Mouse (Mus musculus): Measurements from ENCODE around the gene Fstl1. TPM values are rescaled to one million over a fixed set of nuclear protein-coding genes. Genes with fewer than 3 reads are reported as not detected.

Fstl1 gene
- polyA plus RNA-seq, 1 experiment, result 53.1 TPM

DNA sequence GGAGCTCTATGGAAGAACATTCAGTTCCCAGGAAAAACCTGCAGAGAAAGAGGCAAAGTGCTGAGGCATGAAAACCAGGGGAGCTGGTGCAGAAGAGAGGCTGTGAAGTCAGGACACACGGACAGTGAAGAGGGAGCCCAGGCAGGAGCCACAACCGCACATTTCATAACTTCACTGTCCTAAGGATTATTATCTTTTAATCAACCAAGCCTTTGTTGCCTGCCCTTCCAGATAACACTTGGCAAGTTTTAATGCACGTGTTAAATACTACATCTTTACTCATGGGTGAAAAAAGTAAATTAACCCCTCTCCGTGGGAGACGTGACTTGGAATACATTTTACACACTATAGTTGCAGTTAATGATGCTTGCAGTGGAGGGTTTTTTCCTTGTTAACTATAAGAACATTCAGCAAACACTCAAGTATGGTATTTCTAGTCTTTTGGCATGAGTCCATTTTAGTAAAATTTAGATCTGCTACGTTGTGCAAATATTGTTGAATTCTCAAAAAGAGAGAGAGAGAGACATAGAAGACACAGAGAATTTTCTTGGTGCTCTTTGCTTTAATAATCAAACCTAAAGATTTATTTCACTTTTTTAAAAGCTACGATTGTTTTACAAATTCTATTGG lies 3.1 kb downstream of the Fstl1 start:
- H3K4me3 ChIP-seq (ENCODE audit: low read depth, low read length), result no peak overlapping the region
- no peaks in the 10 kb centered on the region for H3K36me3 ChIP-seq (ENCODE audit: control insufficient read depth, insufficient read depth, low read length, poor library complexity, severe bottlenecking)
- no peak overlapping the region for H3K27ac ChIP-seq (ENCODE audit: insufficient read depth, low read length)
- no peaks in the 10 kb centered on the region; the same call in 1 of the 2 replicates for H3K27me3 ChIP-seq (ENCODE audit: control insufficient read depth, insufficient read depth, low read length, poor library complexity, severe bottlenecking)
- H3K9ac ChIP-seq (ENCODE audit: low read depth, poor library complexity, severe bottlenecking), result no peak overlapping the region
- peaks cover 2% of the 10 kb centered on the region for H3K4me1 ChIP-seq (ENCODE audit: control insufficient read depth, insufficient read depth, low read length)
- H3K9me3 ChIP-seq (replicated peaks; ENCODE audit: control insufficient read depth, insufficient read depth, low read length, poor library complexity, severe bottlenecking), result no peaks in the 10 kb centered on the region
- TF ChIP-seq POLR2A (IDR thresholded peaks at IDR 0.05; ENCODE audit: insufficient read depth, low read length), result no peak
- no peak for TF ChIP-seq EP300 (IDR thresholded peaks at IDR 0.05; ENCODE audit: insufficient read depth, low read depth, low read length)
- no peak for TF ChIP-seq CTCF (IDR thresholded peaks at IDR 0.05; ENCODE audit: low read depth, low read length)

DNA sequence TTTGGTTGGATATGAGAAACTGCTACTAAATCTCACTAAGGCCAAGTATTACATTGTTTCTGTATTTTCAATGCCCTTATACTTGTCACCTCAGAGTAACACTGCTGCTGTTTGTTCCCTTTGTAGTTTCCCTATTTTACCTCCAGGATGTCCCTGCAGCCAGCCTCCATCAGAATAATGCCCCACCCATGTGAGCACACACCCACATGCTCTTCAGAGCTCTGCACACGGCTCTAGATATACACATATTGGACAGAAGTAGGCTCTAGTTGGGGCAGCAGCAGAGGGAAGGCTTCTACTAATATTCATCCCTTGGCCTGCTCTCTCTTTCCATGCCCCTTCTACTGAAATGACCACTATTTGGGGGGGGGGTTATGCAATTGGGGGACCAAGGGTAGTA lies 3.7 kb downstream of the Fstl1 start:
- H3K9me3 ChIP-seq (replicated peaks; ENCODE audit: control insufficient read depth, insufficient read depth, low read length, poor library complexity, severe bottlenecking), result no peaks in the 10 kb centered on the region
- no peaks in the 10 kb centered on the region for H3K36me3 ChIP-seq (ENCODE audit: control insufficient read depth, insufficient read depth, low read length, poor library complexity, severe bottlenecking)
- H3K4me3 ChIP-seq (ENCODE audit: low read depth, low read length), result no peak overlapping the region
- peaks cover 2% of the 10 kb centered on the region for H3K4me1 ChIP-seq (ENCODE audit: control insufficient read depth, insufficient read depth, low read length)
- TF ChIP-seq EP300 (IDR thresholded peaks at IDR 0.05; ENCODE audit: insufficient read depth, low read depth, low read length), result no peak
- TF ChIP-seq CTCF (IDR thresholded peaks at IDR 0.05; ENCODE audit: low read depth, low read length), result no peak
- no peak for TF ChIP-seq POLR2A (IDR thresholded peaks at IDR 0.05; ENCODE audit: insufficient read depth, low read length)
- H3K9ac ChIP-seq (ENCODE audit: low read depth, poor library complexity, severe bottlenecking), result no peak overlapping the region
- no peaks in the 10 kb centered on the region for H3K27me3 ChIP-seq (ENCODE audit: control insufficient read depth, insufficient read depth, low read length, poor library complexity, severe bottlenecking)
- no peak overlapping the region for H3K27ac ChIP-seq (ENCODE audit: insufficient read depth, low read length)

DNA sequence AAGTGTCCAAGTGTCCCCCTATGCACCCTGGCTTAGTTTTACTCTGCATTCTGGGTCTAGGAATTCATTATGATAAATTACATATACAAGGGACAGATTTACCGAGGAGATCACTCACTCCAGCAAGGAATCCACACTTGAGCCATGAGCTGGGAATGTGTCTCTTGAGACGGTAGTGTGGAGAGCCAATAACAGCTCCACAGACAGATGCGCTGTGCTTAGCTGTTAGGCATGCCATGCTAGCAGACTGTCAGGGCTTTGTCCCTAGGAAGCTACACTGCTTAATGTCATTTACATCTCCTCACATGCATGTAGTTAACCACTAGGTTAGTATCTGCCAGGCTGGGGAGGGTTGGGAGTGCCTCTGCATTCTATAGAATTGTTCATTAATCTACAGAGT lies 4.2 kb downstream of the Fstl1 start:
- Histone ChIP-seq H3K4me3 (ENCODE audit: low read depth, low read length) (no peak overlapping the region), H3K36me3 (ENCODE audit: control insufficient read depth, insufficient read depth, low read length, poor library complexity, severe bottlenecking) (no peaks in the 10 kb centered on the region), H3K27me3 (ENCODE audit: control insufficient read depth, insufficient read depth, low read length, poor library complexity, severe bottlenecking) (no peaks in the 10 kb centered on the region), H3K4me1 (ENCODE audit: control insufficient read depth, insufficient read depth, low read length) (peaks cover 2% of the 10 kb centered on the region), H3K27ac (ENCODE audit: insufficient read depth, low read length) (peak overlapping the region; percentile 2; the same call in 1 of the 2 replicates), H3K9ac (ENCODE audit: low read depth, poor library complexity, severe bottlenecking) (no peak overlapping the region), H3K9me3 (replicated peaks; ENCODE audit: control insufficient read depth, insufficient read depth, low read length, poor library complexity, severe bottlenecking) (no peaks in the 10 kb centered on the region)
- no peak for TF ChIP-seq EP300 (IDR thresholded peaks at IDR 0.05; ENCODE audit: insufficient read depth, low read depth, low read length)
- no peak for TF ChIP-seq CTCF (IDR thresholded peaks at IDR 0.05; ENCODE audit: low read depth, low read length)
- TF ChIP-seq POLR2A (IDR thresholded peaks at IDR 0.05; ENCODE audit: insufficient read depth, low read length), result no peak

DNA sequence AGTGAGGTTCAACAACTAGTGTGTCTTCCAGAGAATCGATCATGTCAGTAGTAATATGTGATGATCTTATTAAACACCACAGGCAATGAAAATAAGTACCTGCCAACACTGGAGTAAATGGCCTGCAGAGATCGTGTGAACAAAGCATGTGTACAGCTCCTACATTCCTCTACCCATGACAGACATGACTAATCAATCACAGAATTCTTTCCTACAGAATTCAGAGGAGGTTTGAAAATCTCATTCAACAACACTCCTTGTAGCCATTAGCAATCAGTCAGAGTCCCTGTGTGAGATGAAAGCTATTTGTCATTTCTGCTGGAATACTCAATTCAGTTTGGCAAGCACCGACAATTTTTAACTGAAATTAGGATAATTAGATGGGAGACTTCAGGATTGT lies 7.9 kb downstream of the Fstl1 start:
- H3K4me1 ChIP-seq (ENCODE audit: control insufficient read depth, insufficient read depth, low read length), result peaks cover 9% of the 10 kb centered on the region
- H3K4me3 ChIP-seq (ENCODE audit: low read depth, low read length), result no peak overlapping the region
- H3K9ac ChIP-seq (ENCODE audit: low read depth, poor library complexity, severe bottlenecking), result no peak overlapping the region
- H3K9me3 ChIP-seq (replicated peaks; ENCODE audit: control insufficient read depth, insufficient read depth, low read length, poor library complexity, severe bottlenecking), result no peaks in the 10 kb centered on the region
- no peaks in the 10 kb centered on the region for H3K27me3 ChIP-seq (ENCODE audit: control insufficient read depth, insufficient read depth, low read length, poor library complexity, severe bottlenecking)
- no peak overlapping the region for H3K27ac ChIP-seq (ENCODE audit: insufficient read depth, low read length)
- no peaks in the 10 kb centered on the region for H3K36me3 ChIP-seq (ENCODE audit: control insufficient read depth, insufficient read depth, low read length, poor library complexity, severe bottlenecking)
- TF ChIP-seq CTCF (IDR thresholded peaks at IDR 0.05; ENCODE audit: low read depth, low read length) (no peak), POLR2A (IDR thresholded peaks at IDR 0.05; ENCODE audit: insufficient read depth, low read length) (no peak), EP300 (IDR thresholded peaks at IDR 0.05; ENCODE audit: insufficient read depth, low read depth, low read length) (no peak)

DNA sequence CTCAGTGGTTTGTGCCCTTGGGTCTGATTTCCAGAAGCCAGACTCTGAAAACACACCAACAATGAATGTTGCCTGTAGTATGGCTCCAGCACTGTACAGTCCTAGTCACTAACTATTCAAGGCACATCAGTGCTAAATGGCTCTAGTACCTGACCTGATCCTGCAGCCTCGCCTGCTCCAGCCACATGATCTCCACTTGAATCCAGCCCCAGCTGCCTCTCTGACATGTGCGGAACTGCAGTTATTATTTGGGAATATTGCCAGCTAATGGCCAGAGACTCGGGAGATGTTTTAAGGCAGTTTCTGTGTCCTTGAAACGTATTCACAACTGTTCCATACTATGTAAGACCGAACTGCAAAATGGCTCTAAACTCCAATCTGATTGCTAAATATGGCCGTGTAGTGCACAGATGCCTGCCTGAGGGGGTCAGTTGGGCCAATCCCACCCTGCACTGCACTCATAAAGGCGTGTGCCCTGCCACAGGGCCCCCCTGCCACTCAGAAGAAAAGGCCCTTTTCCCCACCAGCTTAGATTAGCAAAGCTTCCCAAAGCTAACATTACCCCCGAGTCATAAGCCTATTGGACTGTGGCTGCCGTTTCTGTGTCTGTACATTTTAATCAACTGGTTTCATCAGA lies 11.0 kb downstream of the Fstl1 start:
- no peak overlapping the region for H3K4me3 ChIP-seq (ENCODE audit: low read depth, low read length)

DNA sequence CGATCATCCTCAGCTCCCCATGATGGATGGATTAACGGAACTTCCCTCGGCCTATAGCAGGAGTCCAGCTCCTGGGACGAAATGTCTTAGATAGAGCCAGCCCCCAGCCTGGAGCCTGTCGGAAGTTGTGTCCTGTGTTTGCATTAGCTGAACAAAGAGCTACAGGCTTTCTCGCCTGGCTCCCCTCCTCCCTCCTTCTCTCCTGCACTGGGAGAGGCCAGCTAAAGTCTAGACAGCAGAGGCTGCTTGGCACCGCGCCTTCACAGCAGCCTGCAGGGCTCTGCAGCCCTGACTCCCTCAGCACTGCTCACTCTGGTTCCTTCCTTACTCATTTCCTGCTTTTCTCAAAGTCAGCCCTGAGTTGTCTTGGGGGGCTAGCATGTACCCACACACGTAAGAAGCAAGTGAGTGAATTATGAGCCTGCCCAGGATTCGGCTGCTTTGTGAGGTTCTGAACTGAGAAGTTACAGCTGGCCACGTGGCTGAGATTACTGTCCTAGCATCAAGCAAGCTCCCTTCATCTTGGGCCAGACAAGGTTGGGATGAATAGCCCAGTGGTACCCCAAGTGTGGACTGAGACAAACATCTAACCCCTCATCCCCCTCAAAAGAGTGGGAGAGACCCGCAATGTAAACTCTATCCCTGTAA lies 11.8 kb downstream of the Fstl1 start:
- Histone ChIP-seq H3K4me3 (ENCODE audit: low read depth, low read length) (no peak overlapping the region), H3K27ac (ENCODE audit: insufficient read depth, low read length) (no peak overlapping the region), H3K9me3 (replicated peaks; ENCODE audit: control insufficient read depth, insufficient read depth, low read length, poor library complexity, severe bottlenecking) (no peaks in the 10 kb centered on the region)

More for the DNA sequence above, 11.0 kb downstream of the Fstl1 start:
- Histone ChIP-seq H3K9ac (ENCODE audit: low read depth, poor library complexity, severe bottlenecking) (no peak overlapping the region), H3K27me3 (ENCODE audit: control insufficient read depth, insufficient read depth, low read length, poor library complexity, severe bottlenecking) (no peaks in the 10 kb centered on the region), H3K36me3 (ENCODE audit: control insufficient read depth, insufficient read depth, low read length, poor library complexity, severe bottlenecking) (no peaks in the 10 kb centered on the region), H3K4me1 (ENCODE audit: control insufficient read depth, insufficient read depth, low read length) (peaks cover 9% of the 10 kb centered on the region), H3K9me3 (replicated peaks; ENCODE audit: control insufficient read depth, insufficient read depth, low read length, poor library complexity, severe bottlenecking) (no peaks in the 10 kb centered on the region), H3K27ac (ENCODE audit: insufficient read depth, low read length) (no peak overlapping the region)
- TF ChIP-seq EP300 (IDR thresholded peaks at IDR 0.05; ENCODE audit: insufficient read depth, low read depth, low read length), result no peak
- no peak for TF ChIP-seq POLR2A (IDR thresholded peaks at IDR 0.05; ENCODE audit: insufficient read depth, low read length)
- no peak for TF ChIP-seq CTCF (IDR thresholded peaks at IDR 0.05; ENCODE audit: low read depth, low read length)

More for the DNA sequence above, 11.8 kb downstream of the Fstl1 start:
- peaks cover 9% of the 10 kb centered on the region for H3K4me1 ChIP-seq (ENCODE audit: control insufficient read depth, insufficient read depth, low read length)
- H3K27me3 ChIP-seq (ENCODE audit: control insufficient read depth, insufficient read depth, low read length, poor library complexity, severe bottlenecking), result no peaks in the 10 kb centered on the region
- no peak overlapping the region for H3K9ac ChIP-seq (ENCODE audit: low read depth, poor library complexity, severe bottlenecking)
- TF ChIP-seq POLR2A (IDR thresholded peaks at IDR 0.05; ENCODE audit: insufficient read depth, low read length) (peak; percentile 12), CTCF (IDR thresholded peaks at IDR 0.05; ENCODE audit: low read depth, low read length) (no peak)
- H3K36me3 ChIP-seq (ENCODE audit: control insufficient read depth, insufficient read depth, low read length, poor library complexity, severe bottlenecking), result no peaks in the 10 kb centered on the region
